Mouse (Mus musculus) G1E (cell line): ENCODE data around the gene Vps9d1. TPM values are rescaled to one million over a fixed set of nuclear protein-coding genes. Genes with fewer than 3 reads are reported as not detected.

Source experiments
- ATAC-seq: 2 replicates; pipeline ENCODE4 v1.8.0; 2016; ENCODE audit warnings: mild to moderate bottlenecking; ENCODE audit not compliant: insufficient number of reproducible peaks, poor library complexity, low FRiP score, severe bottlenecking; ENCODE audit errors: extremely low read depth
- DNase-seq: peaks from one replicate; pipeline ENCODE4 v3.0.0; 2012; ENCODE audit warnings: low spot score
- H3K27me3 ChIP-seq: 2 replicates; pipeline ENCODE4 v1.6.1; 2012; ENCODE audit warnings: mild to moderate bottlenecking, low read length, inconsistent platforms; ENCODE audit not compliant: insufficient read depth
- H3K36me3 ChIP-seq: replicated peaks from 2 replicates; pipeline ENCODE3; 2012; ENCODE audit warnings: mild to moderate bottlenecking, inconsistent platforms
- H3K4me1 ChIP-seq: 2 replicates; pipeline ENCODE4 v1.6.1; 2012; ENCODE audit warnings: low read depth, low read length, inconsistent platforms, mixed read lengths; ENCODE audit not compliant: insufficient read depth
- H3K4me3 ChIP-seq: 2 replicates; pipeline ENCODE4 v1.5.1; 2012; ENCODE audit warnings: low read depth, mild to moderate bottlenecking, inconsistent platforms, low read length, moderate library complexity, mixed read lengths
- H3K9me3 ChIP-seq: replicated peaks from 2 replicates; pipeline ENCODE4 v1.6.1; 2012; ENCODE audit warnings: inconsistent platforms
- CTCF ChIP-seq: IDR thresholded peaks from 2 replicates; pipeline ENCODE4 v1.5.1; 2012; ENCODE audit warnings: low read depth, low read length, inconsistent platforms, mixed read lengths
- GATA1 ChIP-seq: IDR thresholded peaks from 2 replicates; pipeline ENCODE4 v1.6.1; 2012; ENCODE audit warnings: borderline replicate concordance, low read length, inconsistent platforms, mixed read lengths
- GATA2 ChIP-seq: IDR thresholded peaks from 2 replicates; pipeline ENCODE4 v1.6.1; 2012; ENCODE audit warnings: low read depth, low read length, inconsistent platforms, borderline replicate concordance
- POLR2AphosphoS5 ChIP-seq: IDR thresholded peaks from 2 replicates; pipeline ENCODE4 v1.6.1; 2012; ENCODE audit warnings: low read depth, low read length, inconsistent platforms; ENCODE audit not compliant: insufficient replicate concordance
- TAL1 ChIP-seq: conservative IDR thresholded peaks from 2 replicates; pipeline ENCODE4 v1.6.1; 2012; ENCODE audit warnings: low read depth, low read length, inconsistent platforms, mixed read lengths
- polyA plus RNA-seq: library from polyadenylated mRNA; stranded (reverse); fragments of >175 nt; gene quantifications from 2 replicates; pipeline ENCODE4 v1.2.3, GENCODE M21; 2012
- total RNA-seq, 2 experiments: library from RNA; stranded (forward) in 1 of 2; stranded (reverse) in 1 of 2; fragments of 200-1000 nt in 1 of 2; fragments of >200 nt in 1 of 2; fragmentation: Nextera tagmentation in 1 of 2; gene quantifications; 2 replicates each; pipeline ENCODE4 v1.2.3; 2014 to 2017

Vps9d1 gene
- total and polyA plus RNA-seq, 3 experiments = 8.7 to 69.5 (median 11.1) TPM

- TF ChIP-seq CTCF (no peak), POLR2AphosphoS5 (no peak), GATA2 (no peak), TAL1 (no peak), GATA1 (no peak)
- Histone ChIP-seq H3K27me3 (peaks cover 4% of the 10 kb centered on the region; the same call in 1 of the 2 replicates), H3K36me3 (peaks cover 38% of the 10 kb centered on the region), H3K4me3 (peak within 1 kb of the TSS; percentile 93), H3K4me1 (peaks cover 20% of the 10 kb centered on the region), H3K9me3 (no peaks in the 10 kb centered on the region)
- ATAC-seq (peak; percentile 87), DNase-seq (peak; percentile 91)
Measured at GRCm38 (mm10) chr8:123224278-123225266, 29.6 kb downstream of the Vps9d1 start, which contains the start of gene Cdk10. Gene Cdk10 (plus strand): TSS chr8:123224842.

GRCm38 (mm10) chr8:123220917-123221316 is 33.2 kb downstream of the Vps9d1 start:
- DNase-seq = no peak
- Histone ChIP-seq H3K36me3 (peaks cover 2% of the 10 kb centered on the region), H3K9me3 (no peaks in the 10 kb centered on the region), H3K27me3 (peaks cover 17% of the 10 kb centered on the region), H3K4me3 (no peak overlapping the region), H3K4me1 (peaks cover 28% of the 10 kb centered on the region)
- no peak for ATAC-seq
- TF ChIP-seq CTCF (no peak), TAL1 (no peak), GATA1 (no peak), GATA2 (no peak), POLR2AphosphoS5 (no peak)

- TF ChIP-seq TAL1 (no peak), POLR2AphosphoS5 (no peak), CTCF (no peak), GATA1 (no peak), GATA2 (no peak)
- ATAC-seq (no peak), DNase-seq (no peak)
- peaks cover 11% of the 10 kb centered on the region for H3K36me3 ChIP-seq
- H3K4me3 ChIP-seq = no peak overlapping the region
- peaks cover 37% of the 10 kb centered on the region for H3K4me1 ChIP-seq
- no peaks in the 10 kb centered on the region for H3K9me3 ChIP-seq
- peaks cover 23% of the 10 kb centered on the region for H3K27me3 ChIP-seq
Measured at GRCm38 (mm10) chr8:123215430-123215829, 38.7 kb downstream of the Vps9d1 start.

GRCm38 (mm10) chr8:123213118-123213772 is 40.9 kb downstream of the Vps9d1 start:
- ATAC-seq (no peak), DNase-seq (peak; percentile 36)
- H3K4me3 ChIP-seq = peak overlapping the region; percentile 86
- peaks cover 33% of the 10 kb centered on the region for H3K36me3 ChIP-seq
- peaks cover 10% of the 10 kb centered on the region for H3K27me3 ChIP-seq
- no peaks in the 10 kb centered on the region for H3K9me3 ChIP-seq
- no peak for TF ChIP-seq POLR2AphosphoS5
- peaks cover 47% of the 10 kb centered on the region for H3K4me1 ChIP-seq

- Histone ChIP-seq H3K4me3 (peak within 1 kb of the TSS; percentile 86), H3K9me3 (no peaks in the 10 kb centered on the region), H3K4me1 (peaks cover 46% of the 10 kb centered on the region), H3K36me3 (peaks cover 40% of the 10 kb centered on the region), H3K27me3 (peaks cover 9% of the 10 kb centered on the region)
- ATAC-seq (peak; percentile 79), DNase-seq (peak; percentile 96)
- TF ChIP-seq TAL1 = no peak
- no peak for TF ChIP-seq GATA2
- TF ChIP-seq POLR2AphosphoS5 = no peak
- TF ChIP-seq GATA1 = no peak
- TF ChIP-seq CTCF = peak; percentile 38; the same call in 1 of the 2 replicates
Measured at GRCm38 (mm10) chr8:123212321-123213117, 41.6 kb downstream of the Vps9d1 start, which contains the start of the genes Chmp1a and Spata33. Gene Chmp1a (minus strand): TSS chr8:123212763. Gene Spata33 (plus strand): TSS chr8:123212832.

- H3K27me3 ChIP-seq = peaks cover 6% of the 10 kb centered on the region; the same call in 1 of the 2 replicates
- peaks cover 47% of the 10 kb centered on the region for H3K36me3 ChIP-seq
- no peak for TF ChIP-seq GATA1
- no peak for TF ChIP-seq POLR2AphosphoS5
- no peak for TF ChIP-seq CTCF
- TF ChIP-seq GATA2 = no peak
- no peaks in the 10 kb centered on the region for H3K9me3 ChIP-seq
- peaks cover 40% of the 10 kb centered on the region for H3K4me1 ChIP-seq
- DNase-seq (no peak), ATAC-seq (no peak)
- H3K4me3 ChIP-seq = peak overlapping the region; percentile 86
Measured at GRCm38 (mm10) chr8:123211876-123212275, 42.3 kb downstream of the Vps9d1 start.
